Mouse (Mus musculus): Measurements from ENCODE around the gene Ajm1. TPM values are rescaled to one million over a fixed set of nuclear protein-coding genes. Genes with fewer than 3 reads are reported as not detected.
A peak's percentile ranks its signal among the peaks of the same experiment; 100 is the strongest.
"Not testable (repeated sequence)": the region's sequence is repeated elsewhere in the genome, so short reads cannot be mapped to it uniquely, and the experiment has no call there.

The Ajm1 gene
- total RNA-seq, 2 experiments from 2014 or later = 0.10 TPM; not detected in 1

GRCm38 (mm10) chr2:25569323-25569722 lies 12.2 kb downstream of the Ajm1 start:
- intact Hi-C loops (cut with DNase I) = no loop called here
- no peak for DNase-seq

- intact Hi-C loops (cut with DNase I) = no loop called here
- DNase-seq = no peak
Measured at GRCm38 (mm10) chr2:25568473-25569019, 13.0 kb downstream of the Ajm1 start.

GRCm38 (mm10) chr2:25566558-25566957 lies 15.0 kb downstream of the Ajm1 start:
- intact Hi-C loops (cut with DNase I) = no loop called here
- DNase-seq = no peak

- no peak for DNase-seq
- intact Hi-C loops (cut with DNase I) = no loop called here
Measured at GRCm38 (mm10) chr2:25565741-25566140, 15.8 kb downstream of the Ajm1 start.

GRCm38 (mm10) chr2:25561946-25562345 lies 19.6 kb downstream of the Ajm1 start:
- intact Hi-C loops (cut with DNase I) = no loop called here
- no peak for DNase-seq

GRCm38 (mm10) chr2:25560551-25560950 lies 21.0 kb downstream of the Ajm1 start:
- intact Hi-C loops (cut with DNase I) = no loop called here
- no peak for DNase-seq

GRCm38 (mm10) chr2:25558774-25559173 lies 22.8 kb downstream of the Ajm1 start:
- intact Hi-C loops (cut with DNase I) = no loop called here
- no peak for DNase-seq

GRCm38 (mm10) chr2:25557964-25558360 lies 23.6 kb downstream of the Ajm1 start:
- no peak for DNase-seq
- intact Hi-C loops (cut with DNase I) = no loop called here

- intact Hi-C loops (cut with DNase I) = no loop called here
- DNase-seq = peak; percentile 96 to 97
Measured at GRCm38 (mm10) chr2:25557221-25557963, 24.2 kb downstream of the Ajm1 start, which contains the start of gene Edf1. Edf1 (plus strand) TSS chr2:25557847.

GRCm38 (mm10) chr2:25556296-25556695 lies 25.3 kb downstream of the Ajm1 start:
- no peak for DNase-seq
- intact Hi-C loops (cut with DNase I) = no loop called here

- intact Hi-C loops (cut with DNase I); DNase-seq: not testable (repeated sequence)
Measured at GRCm38 (mm10) chr2:25555479-25555878, 26.1 kb downstream of the Ajm1 start.

- DNase-seq = not testable (repeated sequence)
- intact Hi-C loops (cut with DNase I) = loop anchor here (5.0 kb wide), 1 partner anchor 131 kb away; the partner anchor contains the start of gene Fut7
Measured at GRCm38 (mm10) chr2:25553171-25553786, 28.3 kb downstream of the Ajm1 start.

GRCm38 (mm10) chr2:25551186-25551585 lies 30.4 kb downstream of the Ajm1 start:
- peak; percentile 31 to 65 for DNase-seq
- intact Hi-C loops (cut with DNase I) = loop anchor here (2.0 to 5.0 kb wide), 2 partner anchors 40 to 129 kb away; partner anchors contain the start of gene Fut7

- no peak for DNase-seq
- intact Hi-C loops (cut with DNase I) = no loop called here
Measured at GRCm38 (mm10) chr2:25549021-25549991, 32.3 kb downstream of the Ajm1 start.

- intact Hi-C loops (cut with DNase I) = no loop called here
- DNase-seq = peak; percentile 98 to 99
Measured at GRCm38 (mm10) chr2:25546811-25547491, 34.6 kb downstream of the Ajm1 start, which contains the start of gene Traf2. Traf2 (minus strand) TSS chr2:25546940.

GRCm38 (mm10) chr2:25545996-25546810 lies 35.4 kb downstream of the Ajm1 start:
- intact Hi-C loops (cut with DNase I) = no loop called here

GRCm38 (mm10) chr2:25541644-25542367 lies 39.8 kb downstream of the Ajm1 start:
- intact Hi-C loops (cut with DNase I) = no loop called here
- DNase-seq = no peak

More at GRCm38 (mm10) chr2:25545996-25546810, 35.4 kb downstream of the Ajm1 start:
- peak in 1 of 2 experiments; percentile 86 for DNase-seq

- DNase-seq = no peak
Measured at GRCm38 (mm10) chr2:25540541-25540948, 41.0 kb downstream of the Ajm1 start.

More at GRCm38 (mm10) chr2:25540541-25540948, 41.0 kb downstream of the Ajm1 start:
- intact Hi-C loops (cut with DNase I) = no loop called here

Data from heart, postnatal 14 days (tissue).